Mouse (Mus musculus) heart, adult 2 months (tissue): Measurements from ENCODE around the gene Fcrl6. TPM values are rescaled to one million over a fixed set of nuclear protein-coding genes. Genes with fewer than 3 reads are reported as not detected.

Source experiments
- DNase-seq, 2 experiments: peaks; one replicate each; pipeline ENCODE4 v3.0.0; 2021
- H3K27ac ChIP-seq: fragments of 200-600 bp; 2 replicates; pipeline ENCODE4 v1.8.1; 2022
- H3K27me3 ChIP-seq: fragments of 200-500 bp; 2 replicates; pipeline ENCODE4 v1.6.1; 2012; ENCODE audit warnings: mild to moderate bottlenecking, low read length, inconsistent platforms, mixed read lengths; ENCODE audit not compliant: control insufficient read depth, insufficient read depth
- H3K36me3 ChIP-seq: fragments of 200-500 bp; 2 replicates; pipeline ENCODE4 v1.6.1; 2012; ENCODE audit warnings: low read length, inconsistent platforms; ENCODE audit not compliant: control insufficient read depth, insufficient read depth
- H3K4me1 ChIP-seq: fragments of 200-500 bp; 2 replicates; pipeline ENCODE4 v1.6.1; 2011; ENCODE audit warnings: low read length; ENCODE audit not compliant: control insufficient read depth, insufficient read depth
- H3K4me3 ChIP-seq: fragments of 200-600 bp; 2 replicates; pipeline ENCODE4 v1.8.1; 2022
- H3K79me2 ChIP-seq: fragments of 200-500 bp; replicated peaks from 2 replicates; pipeline ENCODE4 v1.6.1; 2012; ENCODE audit warnings: mild to moderate bottlenecking, inconsistent platforms, low read length, moderate library complexity, mixed read lengths; ENCODE audit not compliant: control insufficient read depth, insufficient read depth
- H3K9ac ChIP-seq: fragments of 200-500 bp; 2 replicates; pipeline ENCODE4 v1.6.1; 2012; ENCODE audit warnings: low read depth, mild to moderate bottlenecking, control low read depth, inconsistent platforms, low read length, mixed read lengths
- CTCF ChIP-seq: fragments of 200-600 bp; IDR thresholded peaks from 2 replicates; pipeline ENCODE4 v1.8.1; 2022; ENCODE audit warnings: antibody characterized with exemption, mild to moderate bottlenecking, moderate library complexity
- EP300 ChIP-seq: fragments of 200-500 bp; IDR thresholded peaks from 2 replicates; pipeline ENCODE4 v1.6.1; 2011; ENCODE audit warnings: low read depth, low read length, control low read depth; ENCODE audit not compliant: insufficient read depth
- POLR2A ChIP-seq: fragments of 200-500 bp; IDR thresholded peaks from 2 replicates; pipeline ENCODE4 v1.6.1; 2011; ENCODE audit warnings: mild to moderate bottlenecking, low read depth, low read length, control low read depth; ENCODE audit not compliant: insufficient read depth
- WGBS: fragments of 180-500 bp; shearing (Covaris S2); methylation state at CpG from one replicate; pipeline ENCODE4 v1.1.7; 2018; 5-methylcytosine and 5-hydroxymethylcytosine counted together
- intact Hi-C: fragments of 180-260 bp; cut with DNase I; formaldehyde crosslinking; loops from one replicate; pipeline ENCODE4 v1.15.1; 2025
- polyA plus RNA-seq: library from polyadenylated mRNA; depleted of rRNA; stranded (reverse); fragments of >200 nt; gene quantifications from 2 replicates; pipeline ENCODE4 v1.2.3, GENCODE M21; 2012
- total RNA-seq, 2 experiments: library from RNA; stranded (reverse); gene quantifications; 2 replicates each; pipeline ENCODE4 v1.2.3; 2021

The Fcrl6 gene
- total and polyA plus RNA-seq, 3 experiments: not detected

GRCm38 (mm10) chr1:172566131-172566530 lies 36.2 kb downstream of the Fcrl6 start:
- Histone ChIP-seq H3K79me2 (no peaks in the 10 kb centered on the region), H3K27ac (no peak overlapping the region), H3K36me3 (no peaks in the 10 kb centered on the region), H3K4me3 (no peak overlapping the region), H3K4me1 (peaks cover 3% of the 10 kb centered on the region), H3K9ac (no peak overlapping the region), H3K27me3 (no peaks in the 10 kb centered on the region)
- intact Hi-C loops: no loop called here
- WGBS: 62% methylated on average over 3 of the region's 3 CpGs
- TF ChIP-seq POLR2A (no peak), CTCF (no peak), EP300 (no peak)
- no peak for DNase-seq

GRCm38 (mm10) chr1:172563465-172563828 lies 38.9 kb downstream of the Fcrl6 start:
- no peak for TF ChIP-seq POLR2A
- TF ChIP-seq CTCF: no peak; the same call in 1 of the 2 replicates
- TF ChIP-seq EP300: no peak
- DNase-seq: no peak
- WGBS: 12% methylated on average over 10 of the region's 10 CpGs
- intact Hi-C loops: loop anchor here (1.0 to 5.0 kb wide), 3 partner anchors 35 to 151 kb away; partner anchors contain the start of gene Dusp23
- H3K27me3 ChIP-seq: no peaks in the 10 kb centered on the region
- peak overlapping the region; percentile 83 for H3K9ac ChIP-seq
- peak overlapping the region; percentile 87 for H3K4me3 ChIP-seq
- no peaks in the 10 kb centered on the region for H3K36me3 ChIP-seq
- peak overlapping the region; percentile 84; the same call in 1 of the 2 replicates for H3K27ac ChIP-seq
- H3K4me1 ChIP-seq: peaks cover 6% of the 10 kb centered on the region
- H3K79me2 ChIP-seq: no peaks in the 10 kb centered on the region

DNA sequence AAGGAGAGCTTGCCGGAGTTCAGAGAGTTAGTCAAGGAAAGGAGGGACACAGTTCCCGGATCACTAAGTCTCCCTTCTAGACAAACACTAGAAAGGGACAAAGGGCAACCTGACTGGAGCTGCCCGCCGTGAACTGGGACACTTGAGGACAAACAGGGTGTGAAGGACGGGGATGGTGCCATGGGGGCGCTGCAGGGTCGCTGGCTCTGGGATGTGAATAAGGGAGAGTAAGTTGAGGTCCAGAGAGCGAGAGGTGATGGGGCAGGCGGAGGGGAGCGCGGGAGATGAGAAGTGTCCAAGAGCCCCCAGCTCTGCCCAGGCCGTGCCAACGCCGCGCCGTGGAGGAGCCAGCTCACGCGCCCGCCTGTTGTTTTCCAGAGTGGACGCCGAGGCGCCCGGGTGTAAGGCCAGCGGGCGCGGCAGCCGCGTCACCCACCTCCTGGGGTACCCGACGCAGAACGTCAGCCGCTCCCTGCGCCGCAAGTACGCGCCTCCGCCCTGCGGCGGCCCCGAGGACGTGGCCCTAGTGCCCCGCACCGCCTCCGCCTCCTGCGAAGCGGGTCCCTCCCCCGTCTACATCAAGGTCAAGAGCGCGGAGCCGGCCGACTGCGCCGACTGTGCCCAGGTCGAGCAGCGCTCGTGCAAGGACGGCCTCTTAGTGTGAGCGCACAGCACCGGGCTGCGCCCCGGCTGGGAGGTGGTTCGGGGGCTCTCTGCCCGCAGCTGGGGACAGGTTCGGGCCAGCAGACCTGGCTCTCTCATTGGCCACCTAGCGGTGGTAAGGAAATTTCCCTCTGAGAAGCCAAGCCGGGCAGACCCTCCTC lies 39.5 kb downstream of the Fcrl6 start:
- TF ChIP-seq POLR2A (peak; percentile 33; the same call in 1 of the 2 replicates), CTCF (peak; percentile 87), EP300 (no peak)
- Histone ChIP-seq H3K27me3 (no peaks in the 10 kb centered on the region), H3K4me1 (peaks cover 6% of the 10 kb centered on the region), H3K79me2 (no peaks in the 10 kb centered on the region), H3K27ac (peak overlapping the region; percentile 84), H3K9ac (peak overlapping the region; percentile 83), H3K36me3 (no peaks in the 10 kb centered on the region), H3K4me3 (peak overlapping the region; percentile 87)
- peak; percentile 85 for DNase-seq
- intact Hi-C loops: loop anchor here (1.0 to 5.0 kb wide), 3 partner anchors 35 to 151 kb away; partner anchors contain the start of gene Dusp23
- WGBS: under 1% methylated on average over 66 of the region's 66 CpGs

DNA sequence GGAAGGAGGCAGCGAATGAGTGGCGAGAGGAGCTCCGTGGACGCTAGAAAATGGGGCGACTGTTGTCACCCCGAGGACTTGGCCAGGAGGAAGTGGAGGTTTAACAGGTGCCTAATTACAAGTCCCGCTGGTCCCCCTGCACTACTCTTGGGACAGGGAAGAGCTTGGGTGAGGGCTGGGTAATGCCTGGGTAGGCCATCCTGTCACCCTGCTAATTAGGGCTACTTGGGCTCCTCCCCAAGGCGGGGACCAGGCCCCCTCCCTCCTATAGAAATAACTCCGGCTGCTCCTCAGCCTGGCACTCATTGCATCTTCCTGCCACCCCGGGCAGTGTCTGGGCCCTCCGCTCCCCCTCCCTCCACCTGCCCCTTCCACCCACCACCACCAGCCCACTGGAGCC lies 46.7 kb downstream of the Fcrl6 start, which contains the start of gene Vsig8:
Vsig8 (plus strand) TSS at position 301 of the 400 bp plus-strand sequence.
- H3K9ac ChIP-seq: no peak within 1 kb of the TSS
- WGBS: 73% methylated on average over 11 of the region's 11 CpGs
- intact Hi-C loops: no loop called here
- H3K79me2 ChIP-seq: no peaks in the 10 kb centered on the region
- no peak within 1 kb of the TSS for H3K27ac ChIP-seq
- TF ChIP-seq EP300 (no peak), POLR2A (no peak), CTCF (no peak)
- H3K4me3 ChIP-seq: no peak within 1 kb of the TSS
- no peaks in the 10 kb centered on the region for H3K27me3 ChIP-seq
- no peaks in the 10 kb centered on the region for H3K36me3 ChIP-seq
- peaks cover 16% of the 10 kb centered on the region for H3K4me1 ChIP-seq
- no peak for DNase-seq

GRCm38 (mm10) chr1:172552623-172553022 lies 49.7 kb downstream of the Fcrl6 start:
- Histone ChIP-seq H3K9ac (no peak overlapping the region), H3K27ac (peak overlapping the region; percentile 52), H3K36me3 (no peaks in the 10 kb centered on the region), H3K79me2 (no peaks in the 10 kb centered on the region), H3K4me3 (no peak overlapping the region), H3K4me1 (peaks cover 16% of the 10 kb centered on the region), H3K27me3 (no peaks in the 10 kb centered on the region)
- 0 out of 2 replicates have a peak, but pooled peaks have one; percentile 26 for TF ChIP-seq EP300
- TF ChIP-seq CTCF: no peak
- TF ChIP-seq POLR2A: no peak
- DNase-seq: peak in 1 of 2 experiments; percentile 21
- 38% methylated on average over 1 of the region's 1 CpGs for WGBS
- intact Hi-C loops: no loop called here

GRCm38 (mm10) chr1:172551009-172551408 lies 51.3 kb downstream of the Fcrl6 start:
- H3K27ac ChIP-seq: peak overlapping the region; percentile 60
- no peaks in the 10 kb centered on the region for H3K79me2 ChIP-seq
- H3K27me3 ChIP-seq: no peaks in the 10 kb centered on the region
- no peaks in the 10 kb centered on the region for H3K36me3 ChIP-seq
- H3K4me3 ChIP-seq: peak overlapping the region; percentile 44; the same call in 1 of the 2 replicates
- peaks cover 16% of the 10 kb centered on the region for H3K4me1 ChIP-seq
- 8% methylated on average over 7 of the region's 7 CpGs for WGBS
- H3K9ac ChIP-seq: no peak overlapping the region
- intact Hi-C loops: no loop called here
- DNase-seq: no peak
- TF ChIP-seq EP300: no peak
- TF ChIP-seq CTCF: no peak
- no peak for TF ChIP-seq POLR2A
